Mouse (Mus musculus): Measurements from ENCODE around the gene Camkv.

DNA sequence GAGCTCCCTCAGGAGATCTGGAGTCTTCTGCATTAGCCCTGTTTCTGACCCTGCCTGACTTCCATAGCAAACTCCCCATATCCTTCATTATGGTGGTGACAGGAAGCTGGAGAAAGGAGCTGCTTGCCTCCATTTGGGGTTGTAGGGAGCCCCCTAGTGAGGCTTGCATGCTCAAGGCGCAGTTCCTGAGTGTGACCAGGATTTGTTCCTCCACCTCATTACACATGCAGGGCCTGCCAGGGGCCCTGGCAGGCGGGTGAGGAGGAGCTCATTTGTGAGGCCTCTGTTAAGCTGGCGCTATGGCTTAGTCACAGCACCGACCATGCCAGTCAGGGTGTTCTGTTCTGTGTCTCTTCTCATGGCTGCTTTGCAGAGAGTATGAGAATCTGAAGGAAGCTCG is 26.4 kb downstream of the Camkv start:
- TF ChIP-seq POLR2A (IDR thresholded peaks at IDR 0.05; ENCODE audit: borderline replicate concordance, extremely low read depth, insufficient read depth, insufficient read length, poor library complexity, severe bottlenecking) (no peak), CTCF (IDR thresholded peaks at IDR 0.05; ENCODE audit: borderline replicate concordance, extremely low read depth, insufficient read depth, insufficient read length) (peak; percentile 45; the same call in 1 of the 2 replicates)
